Mouse (Mus musculus) olfactory bulb, adult 2 months (tissue): ENCODE measurements around the gene Atp6v1e1.

Source experiments
- CTCF ChIP-seq: fragments of 200-500 bp; IDR thresholded peaks from 2 replicates; pipeline ENCODE4 v1.5.1; 2012; ENCODE audit warnings: low read depth, mild to moderate bottlenecking, low read length, moderate library complexity; ENCODE audit not compliant: insufficient read depth
- POLR2A ChIP-seq: fragments of 200-500 bp; IDR thresholded peaks from 2 replicates; pipeline ENCODE4 v1.6.1; 2012; ENCODE audit warnings: mild to moderate bottlenecking, low read depth, low read length, moderate library complexity; ENCODE audit not compliant: insufficient read depth

DNA sequence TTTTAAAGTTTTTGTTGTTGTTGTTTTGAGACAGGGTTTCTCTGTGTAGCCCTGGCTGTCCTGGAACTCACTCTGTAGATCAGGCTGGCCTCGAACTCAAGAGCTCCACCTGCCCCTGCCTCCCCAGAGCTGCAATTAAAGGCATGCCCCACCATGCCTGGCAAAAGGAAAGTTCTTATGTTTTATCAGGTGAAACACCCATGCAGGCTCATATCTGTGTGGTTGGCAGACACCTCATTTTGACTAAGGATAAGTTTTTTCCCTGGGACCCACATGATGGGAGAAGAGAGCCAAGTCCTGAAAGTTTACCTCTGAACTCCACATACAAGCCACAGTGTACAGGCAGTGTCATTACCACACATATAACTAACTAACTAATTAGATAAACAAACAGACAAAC is 7.5 kb upstream of the Atp6v1e1 start:
- TF ChIP-seq CTCF, result no peak
- no peak for TF ChIP-seq POLR2A
